Mouse (Mus musculus) kidney, postnatal 0 days (tissue): ENCODE data around the gene Glt6d1. TPM values are rescaled to one million over a fixed set of nuclear protein-coding genes. Genes with fewer than 3 reads are reported as not detected.

Experiments used
- ATAC-seq: fragments of 200-750 bp; cut with Nextera tagmentation; replicated peaks from 2 replicates; pipeline ENCODE4 v1.8.0; 2017; ENCODE audit warnings: low read depth, moderate number of reproducible peaks, moderate TSS enrichment, moderate library complexity; ENCODE audit not compliant: low FRiP score
- DNase-seq: peaks from one replicate; pipeline ENCODE4 v3.0.0-alpha.2; 2016; ENCODE audit warnings: low spot score
- H3K27ac ChIP-seq: fragments of 300-500 bp; sonication (generic); 2 replicates; pipeline ENCODE4 v1.5.1; 2014; ENCODE audit warnings: mild to moderate bottlenecking
- H3K27me3 ChIP-seq: fragments of 300-500 bp; sonication (generic); 2 replicates; pipeline ENCODE4 v1.6.1; 2014; ENCODE audit warnings: low read length, mixed read lengths; ENCODE audit not compliant: insufficient read depth
- H3K36me3 ChIP-seq: fragments of 300-500 bp; sonication (generic); 2 replicates; pipeline ENCODE4 v1.6.1; 2014; ENCODE audit warnings: low read length, mixed read lengths; ENCODE audit not compliant: insufficient read depth
- H3K4me1 ChIP-seq: fragments of 300-500 bp; sonication (generic); replicated peaks from 2 replicates; pipeline ENCODE4 v1.6.1; 2014; ENCODE audit warnings: antibody characterized with exemption, low read length, mixed read lengths; ENCODE audit not compliant: insufficient read depth
- H3K4me2 ChIP-seq: fragments of 300-500 bp; sonication (generic); 2 replicates; pipeline ENCODE4 v1.6.1; 2014; ENCODE audit warnings: mild to moderate bottlenecking, low read length, moderate library complexity, mixed read lengths
- H3K4me3 ChIP-seq: fragments of 300-500 bp; sonication (generic); replicated peaks from 2 replicates; pipeline ENCODE4 v1.5.1; 2014; ENCODE audit warnings: low read depth, low read length
- H3K9ac ChIP-seq: fragments of 300-500 bp; sonication (generic); 2 replicates; pipeline ENCODE4 v1.6.1; 2014; ENCODE audit warnings: low read depth, low read length
- H3K9me3 ChIP-seq: fragments of 300-500 bp; sonication (generic); replicated peaks from 2 replicates; pipeline ENCODE4 v1.6.1; 2016; ENCODE audit warnings: low read length, inconsistent platforms, mixed read lengths
- CTCF ChIP-seq: IDR thresholded peaks from 2 replicates; pipeline ENCODE4 v1.5.1; 2016; ENCODE audit warnings: antibody characterized with exemption, low read depth, mild to moderate bottlenecking, moderate library complexity
- WGBS: fragments of 180-500 bp; shearing (Covaris S2); extraction: QIAGEN DNeasy Blood & Tissue Kit; methylation state at CpG from one replicate; pipeline ENCODE4 v1.1.7; 2014; 5-methylcytosine and 5-hydroxymethylcytosine counted together
- polyA plus RNA-seq: library from polyadenylated mRNA; unstranded; fragments of >200 nt; fragmentation: Nextera tagmentation; extraction: Ambion mirVana; gene quantifications from 2 replicates; pipeline ENCODE4 v1.2.1, GENCODE M21; 2015

Glt6d1 gene
- polyA plus RNA-seq, 1 experiment from 2014 or later: not detected

DNA sequence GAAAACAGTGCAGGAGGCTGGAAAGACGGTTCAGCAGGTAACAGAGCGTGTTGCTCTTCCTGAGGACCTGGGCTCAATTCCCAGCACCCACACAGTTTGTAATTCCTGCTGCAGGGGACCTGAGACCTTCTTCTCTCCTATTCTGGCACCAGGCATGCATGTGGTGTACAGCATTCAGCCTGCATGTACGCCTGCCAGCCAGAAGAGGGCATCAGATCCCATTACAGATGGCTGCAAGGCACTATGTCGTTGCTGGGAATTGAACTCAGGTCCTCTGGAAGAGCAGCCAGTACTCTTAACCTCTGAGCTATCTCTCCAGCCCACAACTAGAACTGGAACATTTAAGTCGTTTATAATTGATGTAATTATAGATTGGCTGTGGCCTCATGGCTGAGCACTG, 2.3 kb downstream of the Glt6d1 start:
- Histone ChIP-seq H3K36me3 (no peaks in the 10 kb centered on the region), H3K4me1 (no peaks in the 10 kb centered on the region), H3K4me3 (no peak overlapping the region), H3K27me3 (no peaks in the 10 kb centered on the region), H3K4me2 (no peak overlapping the region), H3K9me3 (no peaks in the 10 kb centered on the region), H3K9ac (no peak overlapping the region), H3K27ac (no peak overlapping the region)
- 81% methylated on average over 5 of the region's 5 CpGs for WGBS
- ATAC-seq (no peak), DNase-seq (no peak)
- peak; percentile 32; the same call in 1 of the 2 replicates for TF ChIP-seq CTCF

DNA sequence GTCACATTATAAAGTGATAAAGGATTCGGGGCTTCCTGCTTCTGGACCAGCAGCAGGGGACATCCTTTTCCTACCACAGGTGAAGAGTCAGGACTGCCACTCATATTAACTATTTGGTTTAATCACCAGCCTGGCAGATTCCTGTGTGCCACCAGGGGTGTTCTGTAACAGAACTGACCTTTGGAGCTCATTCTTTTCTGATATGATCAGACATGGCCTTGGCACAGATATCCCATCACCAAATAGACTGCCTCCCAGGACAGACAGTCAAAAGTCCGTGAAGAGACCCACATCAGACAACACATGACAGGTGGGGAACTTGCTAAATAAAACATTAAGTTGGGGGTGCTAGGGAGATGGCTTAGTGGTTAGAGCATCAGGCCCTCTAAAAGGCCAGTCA, 3.9 kb downstream of the Glt6d1 start:
- H3K27ac ChIP-seq: no peak overlapping the region
- no peak for TF ChIP-seq CTCF
- DNase-seq: no peak
- H3K9me3 ChIP-seq: no peaks in the 10 kb centered on the region
- no peak overlapping the region for H3K4me3 ChIP-seq
- H3K4me1 ChIP-seq: no peaks in the 10 kb centered on the region
- no peak for ATAC-seq
- H3K9ac ChIP-seq: no peak overlapping the region
- H3K36me3 ChIP-seq: no peaks in the 10 kb centered on the region
- WGBS: 70% methylated on average over 2 of the region's 2 CpGs
- H3K4me2 ChIP-seq: no peak overlapping the region
- H3K27me3 ChIP-seq: no peaks in the 10 kb centered on the region

DNA sequence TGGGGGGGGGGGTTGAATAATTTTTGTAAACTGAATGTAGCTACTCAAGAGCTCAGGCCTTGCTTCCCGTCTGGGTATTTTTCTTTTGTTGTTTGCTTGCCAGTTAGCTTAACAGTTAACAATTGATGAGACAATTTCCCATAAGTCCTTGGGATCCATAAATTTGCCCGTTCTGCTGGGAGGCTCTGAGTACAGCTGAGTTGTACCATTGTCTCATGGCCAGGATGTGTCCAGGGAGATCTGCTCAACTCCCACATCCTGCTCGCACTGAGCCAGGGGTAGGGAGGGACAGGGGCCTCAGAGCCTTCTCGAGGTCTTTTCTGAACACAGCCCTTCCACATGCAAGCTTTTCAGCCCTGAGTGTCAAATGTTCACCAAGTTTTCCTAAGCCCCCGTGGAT, 17.6 kb downstream of the Glt6d1 start:
- no peaks in the 10 kb centered on the region for H3K27me3 ChIP-seq
- no peak for DNase-seq

DNA sequence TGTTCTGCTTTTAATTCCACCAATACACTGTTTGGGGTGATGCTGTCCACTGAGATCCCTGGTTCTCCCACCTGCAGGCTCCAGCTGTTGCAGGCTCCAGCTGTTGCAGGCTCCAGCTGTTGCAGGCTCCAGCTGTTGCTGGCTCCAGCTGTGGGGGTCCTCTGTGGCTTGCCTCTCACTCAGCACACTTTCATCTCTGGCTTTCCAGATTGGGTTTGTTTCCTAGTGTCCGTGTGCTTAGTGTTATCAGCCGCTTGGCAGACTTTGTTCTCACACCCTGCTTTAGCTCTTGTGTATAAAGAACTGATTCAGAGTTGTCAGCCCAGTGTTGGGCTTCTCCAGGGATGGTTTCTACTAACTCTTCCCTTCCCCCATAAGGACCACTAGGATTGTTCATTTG, 18.0 kb downstream of the Glt6d1 start:
- no peak for TF ChIP-seq CTCF
- H3K4me3 ChIP-seq: no peak overlapping the region
- H3K4me1 ChIP-seq: no peaks in the 10 kb centered on the region
- ATAC-seq (no peak), DNase-seq (no peak)
- no peaks in the 10 kb centered on the region for H3K9me3 ChIP-seq
- WGBS: 33% methylated on average over 2 of the region's 2 CpGs
- no peaks in the 10 kb centered on the region for H3K36me3 ChIP-seq
- no peak overlapping the region for H3K9ac ChIP-seq
- H3K4me2 ChIP-seq: no peak overlapping the region
- no peaks in the 10 kb centered on the region for H3K27me3 ChIP-seq
- no peak overlapping the region for H3K27ac ChIP-seq

More for the DNA sequence above, 17.6 kb downstream of the Glt6d1 start:
- H3K9me3 ChIP-seq: no peaks in the 10 kb centered on the region
- no peak overlapping the region for H3K4me2 ChIP-seq
- H3K27ac ChIP-seq: no peak overlapping the region
- no peaks in the 10 kb centered on the region for H3K4me1 ChIP-seq
- H3K9ac ChIP-seq: no peak overlapping the region
- no peak for ATAC-seq
- H3K36me3 ChIP-seq: no peaks in the 10 kb centered on the region
- 24% methylated on average over 5 of the region's 5 CpGs for WGBS
- no peak overlapping the region for H3K4me3 ChIP-seq
- TF ChIP-seq CTCF: no peak

DNA sequence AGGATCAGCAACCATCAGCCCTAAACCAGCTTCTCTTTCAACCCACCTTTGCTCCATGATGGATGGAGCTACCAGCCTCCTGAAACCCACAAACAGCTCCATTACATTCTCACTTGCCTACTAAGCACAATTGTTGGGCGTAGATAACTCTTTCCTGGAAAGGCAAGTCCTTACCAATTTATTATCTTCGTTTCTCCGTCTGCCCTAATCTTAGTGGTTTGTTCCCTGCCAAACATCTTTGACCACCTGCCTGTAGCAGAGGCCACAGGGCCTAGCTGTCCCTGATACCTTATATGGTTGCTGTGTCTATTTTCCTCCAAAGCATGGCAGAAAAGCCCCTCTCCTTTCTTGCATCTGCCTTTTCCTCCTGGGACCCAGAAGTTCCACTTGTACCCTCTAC, 26.6 kb downstream of the Glt6d1 start:
- H3K4me2 ChIP-seq: no peak overlapping the region
- H3K9ac ChIP-seq: no peak overlapping the region
- DNase-seq (no peak), ATAC-seq (no peak)
- TF ChIP-seq CTCF: no peak
- no peaks in the 10 kb centered on the region for H3K27me3 ChIP-seq
- no peak overlapping the region for H3K4me3 ChIP-seq
- H3K27ac ChIP-seq: no peak overlapping the region
- 87% methylated on average over 3 of the region's 3 CpGs for WGBS
- H3K4me1 ChIP-seq: no peaks in the 10 kb centered on the region
- H3K9me3 ChIP-seq: no peaks in the 10 kb centered on the region
- no peaks in the 10 kb centered on the region for H3K36me3 ChIP-seq

DNA sequence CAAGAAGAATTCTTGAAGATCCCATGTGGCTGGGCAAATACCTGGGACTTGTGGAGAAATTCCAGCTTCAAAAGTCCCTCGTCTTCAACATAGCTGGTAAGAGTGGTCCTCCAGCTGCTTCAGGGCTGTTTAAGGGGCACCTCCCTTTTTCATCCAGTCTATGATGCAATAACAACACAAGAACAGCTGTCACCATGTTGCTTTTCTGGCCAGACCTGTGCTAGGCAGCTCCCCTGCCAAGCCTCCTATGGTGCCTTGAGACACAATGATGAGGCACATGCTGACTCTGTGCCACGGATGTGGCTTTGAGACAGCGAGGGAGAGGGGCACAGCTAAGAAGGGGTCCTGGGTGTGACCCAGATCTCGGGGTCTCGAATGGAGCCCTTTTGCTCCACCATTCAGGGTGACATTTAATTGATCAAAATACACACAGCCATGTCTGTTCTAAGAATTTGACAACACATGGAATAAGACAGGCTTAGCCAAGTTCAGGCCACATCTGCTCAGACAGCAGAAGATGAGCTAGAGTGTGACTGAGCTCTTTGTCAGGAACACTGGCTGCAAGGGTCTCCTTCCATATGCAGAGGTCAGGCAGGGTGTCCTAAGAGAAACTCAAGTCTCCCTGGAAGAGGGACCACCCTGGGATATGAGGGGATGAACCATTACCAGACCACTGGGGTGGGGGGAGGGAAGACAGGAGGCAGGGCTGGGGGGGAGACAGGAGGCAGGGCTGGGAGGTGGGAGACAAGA, 29.9 kb downstream of the Glt6d1 start:
- H3K9me3 ChIP-seq: no peaks in the 10 kb centered on the region
- H3K27ac ChIP-seq: no peak overlapping the region
- no peaks in the 10 kb centered on the region for H3K27me3 ChIP-seq
- ATAC-seq (no peak), DNase-seq (no peak)
- no peak overlapping the region for H3K4me2 ChIP-seq
- no peaks in the 10 kb centered on the region for H3K4me1 ChIP-seq
- WGBS: 75% methylated on average over 5 of the region's 5 CpGs
- no peaks in the 10 kb centered on the region for H3K36me3 ChIP-seq
- no peak overlapping the region for H3K4me3 ChIP-seq
- no peak overlapping the region for H3K9ac ChIP-seq
- TF ChIP-seq CTCF: no peak

DNA sequence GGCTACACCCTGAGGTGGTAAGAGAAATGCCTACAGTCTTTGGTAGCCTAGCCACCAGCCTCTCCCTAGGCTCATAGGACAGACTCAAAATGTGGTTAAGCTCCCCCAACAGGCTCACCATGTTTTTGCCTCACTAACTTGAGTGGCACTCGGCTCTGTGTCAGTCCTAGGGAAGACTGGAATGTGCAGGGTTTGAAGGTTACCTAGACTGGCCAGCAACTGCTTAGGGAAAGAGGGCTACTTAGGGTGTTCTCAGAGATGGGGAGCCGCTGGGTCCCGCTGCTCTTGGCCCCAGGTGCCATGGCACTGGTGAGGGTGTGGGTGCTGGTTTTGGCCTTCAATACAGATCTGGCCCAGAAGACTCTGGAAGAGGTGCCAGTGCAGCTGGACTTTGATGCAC, 33.7 kb downstream of the Glt6d1 start, which contains the start of gene Gm13539:
TSS of gene Gm13539 (plus strand) at position 301 of the 400 bp plus-strand sequence.
- Histone ChIP-seq H3K4me1 (no peaks in the 10 kb centered on the region), H3K27ac (no peak within 1 kb of the TSS), H3K9me3 (no peaks in the 10 kb centered on the region), H3K4me3 (no peak within 1 kb of the TSS), H3K9ac (no peak within 1 kb of the TSS), H3K27me3 (no peaks in the 10 kb centered on the region), H3K4me2 (no peak within 1 kb of the TSS), H3K36me3 (no peaks in the 10 kb centered on the region)
- 91% methylated on average over 3 of the region's 3 CpGs for WGBS
- DNase-seq (no peak), ATAC-seq (no peak)
- TF ChIP-seq CTCF: no peak
